Mouse (Mus musculus) lung, adult 10 weeks (tissue): ENCODE data around the gene Slc16a2. TPM values are rescaled to one million over a fixed set of nuclear protein-coding genes. Genes with fewer than 3 reads are reported as not detected.

ENCODE experiments used
- polyA plus RNA-seq: library from polyadenylated mRNA; stranded (reverse); fragments of 350-450 nt; fragmentation: Illumina TruSeq; extraction: RNeasy Lipid Tissue Mini Kit (QIAGEN cat#74804); gene quantifications from one replicate; pipeline ENCODE4 v1.2.3, GENCODE M21; 2014; ENCODE audit warnings: low read depth, low replicate concordance; ENCODE audit not compliant: insufficient read depth

Slc16a2 gene
- 7.4 TPM for polyA plus RNA-seq

DNA sequence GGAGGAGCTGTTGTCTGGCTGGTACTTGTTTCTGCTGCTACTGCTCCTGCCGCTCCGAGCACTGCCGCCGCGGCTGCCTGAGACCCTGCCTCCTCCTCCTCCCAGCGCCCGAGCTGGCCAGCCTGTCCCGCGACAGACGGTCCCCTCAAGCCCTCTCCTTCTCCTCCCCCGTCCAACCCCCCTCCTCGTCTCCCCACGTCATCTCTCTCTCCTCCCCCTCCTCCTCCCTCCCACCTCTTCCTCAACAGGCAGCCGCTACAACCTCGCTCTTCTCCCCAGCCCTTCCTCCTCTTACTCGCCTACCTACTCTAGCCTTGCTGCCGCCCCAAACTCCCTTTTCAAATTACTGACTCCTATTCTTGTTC is at the start of gene Slc16a2:
Slc16a2 (minus strand) TSS at position 152 of the 365 bp plus-strand sequence.

Other genes starting within 250 kb of the Slc16a2 start
- not detected for gene Zcchc13, start 191.4 kb downstream of the Slc16a2 start, polyA plus RNA-seq
- gene Rlim, start 159.3 kb upstream of the Slc16a2 start, polyA plus RNA-seq = 10.4 TPM